Mouse (Mus musculus) midbrain, embryonic 13.5 days (tissue): ENCODE data around the gene Tchp. TPM values are rescaled to one million over a fixed set of nuclear protein-coding genes. Genes with fewer than 3 reads are reported as not detected.

Experiments used
- ATAC-seq: fragments of 200-750 bp; cut with Nextera tagmentation; 2 replicates; pipeline ENCODE4 v1.8.0; 2017; ENCODE audit warnings: mild to moderate bottlenecking, moderate TSS enrichment, moderate library complexity
- H3K27ac ChIP-seq: fragments of 300-500 bp; sonication (generic); 2 replicates; pipeline ENCODE4 v1.5.1; 2015; ENCODE audit warnings: inconsistent platforms, mild to moderate bottlenecking, moderate library complexity
- H3K27me3 ChIP-seq: fragments of 300-500 bp; sonication (generic); 2 replicates; pipeline ENCODE4 v1.6.1; 2015; ENCODE audit warnings: mild to moderate bottlenecking, inconsistent platforms
- H3K36me3 ChIP-seq: fragments of 300-500 bp; sonication (generic); 2 replicates; pipeline ENCODE4 v1.6.1; 2015; ENCODE audit warnings: mild to moderate bottlenecking, inconsistent platforms
- H3K4me1 ChIP-seq: fragments of 300-500 bp; sonication (generic); replicated peaks from 2 replicates; pipeline ENCODE4 v1.6.1; 2015; ENCODE audit warnings: inconsistent platforms
- H3K4me2 ChIP-seq: fragments of 300-500 bp; sonication (generic); replicated peaks from 2 replicates; pipeline ENCODE4 v1.6.1; 2015; ENCODE audit warnings: moderate library complexity, mild to moderate bottlenecking, inconsistent platforms
- H3K4me3 ChIP-seq: fragments of 300-500 bp; sonication (generic); replicated peaks from 2 replicates; pipeline ENCODE4 v1.5.1; 2015; ENCODE audit warnings: mild to moderate bottlenecking, inconsistent platforms
- H3K9ac ChIP-seq: fragments of 300-500 bp; sonication (generic); replicated peaks from 2 replicates; pipeline ENCODE4 v1.6.1; 2015; ENCODE audit warnings: mild to moderate bottlenecking, inconsistent platforms
- H3K9me3 ChIP-seq: fragments of 300-500 bp; sonication (generic); 2 replicates; pipeline ENCODE4 v1.6.1; 2016; ENCODE audit warnings: mild to moderate bottlenecking, inconsistent platforms
- WGBS: fragments of 180-500 bp; shearing (Covaris S2); methylation state at CpG from one replicate; pipeline ENCODE4 v1.1.7; 2015; 5-methylcytosine and 5-hydroxymethylcytosine counted together
- polyA plus RNA-seq: library from polyadenylated mRNA; unstranded; fragments of >200 nt; fragmentation: Nextera tagmentation; extraction: Ambion mirVana; gene quantifications from 2 replicates; pipeline ENCODE4 v1.2.1, GENCODE M21; 2015

Tchp gene
- polyA plus RNA-seq, 1 experiment from 2014 or later = 19.7 TPM

- 95% methylated on average over 13 of the region's 13 CpGs for whole genome bisulfite sequencing
- Histone ChIP-seq H3K4me1 (no peaks in the 10 kb centered on the region), H3K36me3 (peaks cover 78% of the 10 kb centered on the region), H3K27ac (no peak overlapping the region), H3K4me3 (no peak overlapping the region), H3K9ac (no peak overlapping the region), H3K9me3 (no peaks in the 10 kb centered on the region), H3K27me3 (no peaks in the 10 kb centered on the region), H3K4me2 (no peak overlapping the region)
- no peak for ATAC-seq
These were observed 15.3 kb downstream of the Tchp start for GRCm38 (mm10) chr5:114722846-114723245.

DNA sequence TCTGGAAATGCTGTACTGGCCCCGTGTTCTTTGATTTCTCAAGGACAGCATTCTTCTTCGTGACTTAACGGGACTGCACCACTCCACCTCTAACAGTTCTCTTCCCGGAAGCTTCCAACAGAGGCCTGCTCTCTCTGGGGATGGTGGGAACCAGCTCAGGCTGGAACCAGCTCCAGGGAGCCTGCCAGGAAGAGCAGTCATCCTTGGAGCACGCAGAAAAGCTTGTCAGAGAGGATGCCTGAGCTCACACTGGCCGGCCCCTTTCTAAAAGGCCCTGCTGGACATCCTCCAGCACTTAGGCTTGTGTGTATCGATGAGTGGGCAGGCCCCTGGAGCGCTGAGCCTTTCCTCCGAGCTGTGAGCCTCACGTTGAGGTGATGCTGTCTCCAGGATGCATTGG, 20.6 kb downstream of the Tchp start:
- H3K4me1 ChIP-seq = no peaks in the 10 kb centered on the region

GRCm38 (mm10) chr5:114730129-114730528, 22.6 kb downstream of the Tchp start:
- ATAC-seq = no peak
- Histone ChIP-seq H3K4me3 (no peak overlapping the region), H3K9ac (no peak overlapping the region), H3K4me1 (no peaks in the 10 kb centered on the region), H3K27ac (no peak overlapping the region), H3K4me2 (no peak overlapping the region), H3K36me3 (peaks cover 82% of the 10 kb centered on the region), H3K9me3 (no peaks in the 10 kb centered on the region), H3K27me3 (no peaks in the 10 kb centered on the region)
- WGBS = 83% methylated on average over 10 of the region's 10 CpGs

More for the DNA sequence above, 20.6 kb downstream of the Tchp start:
- Histone ChIP-seq H3K36me3 (peaks cover 77% of the 10 kb centered on the region), H3K9me3 (no peaks in the 10 kb centered on the region), H3K9ac (no peak overlapping the region), H3K4me3 (no peak overlapping the region), H3K27me3 (no peaks in the 10 kb centered on the region), H3K4me2 (no peak overlapping the region), H3K27ac (no peak overlapping the region)
- 88% methylated on average over 10 of the region's 10 CpGs for WGBS
- ATAC-seq = no peak

DNA sequence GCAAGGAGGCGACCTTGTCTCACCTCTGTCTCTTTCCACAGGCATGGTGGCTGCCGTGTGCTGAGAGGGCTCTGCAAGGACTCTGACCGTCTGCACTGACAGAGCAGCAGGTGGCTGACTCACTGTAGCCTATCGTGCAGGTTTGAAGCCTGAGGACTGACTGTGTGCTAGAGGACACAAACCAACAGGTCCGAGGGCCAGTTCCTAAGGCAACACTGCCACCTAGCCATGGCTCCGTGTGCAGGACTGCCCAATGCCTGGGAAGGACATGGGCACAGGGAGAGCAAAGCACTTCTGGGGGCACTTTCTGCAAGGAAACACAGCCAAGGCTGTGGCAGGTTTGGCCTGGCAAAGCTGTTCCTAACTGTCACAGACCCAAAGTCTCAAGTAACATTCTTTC, 23.9 kb downstream of the Tchp start:
- Histone ChIP-seq H3K27me3 (no peaks in the 10 kb centered on the region), H3K4me1 (no peaks in the 10 kb centered on the region), H3K4me3 (no peak overlapping the region), H3K9ac (no peak overlapping the region), H3K36me3 (peaks cover 82% of the 10 kb centered on the region), H3K4me2 (no peak overlapping the region), H3K27ac (no peak overlapping the region), H3K9me3 (no peaks in the 10 kb centered on the region)
- ATAC-seq = no peak
- 65% methylated on average over 6 of the region's 6 CpGs for WGBS

DNA sequence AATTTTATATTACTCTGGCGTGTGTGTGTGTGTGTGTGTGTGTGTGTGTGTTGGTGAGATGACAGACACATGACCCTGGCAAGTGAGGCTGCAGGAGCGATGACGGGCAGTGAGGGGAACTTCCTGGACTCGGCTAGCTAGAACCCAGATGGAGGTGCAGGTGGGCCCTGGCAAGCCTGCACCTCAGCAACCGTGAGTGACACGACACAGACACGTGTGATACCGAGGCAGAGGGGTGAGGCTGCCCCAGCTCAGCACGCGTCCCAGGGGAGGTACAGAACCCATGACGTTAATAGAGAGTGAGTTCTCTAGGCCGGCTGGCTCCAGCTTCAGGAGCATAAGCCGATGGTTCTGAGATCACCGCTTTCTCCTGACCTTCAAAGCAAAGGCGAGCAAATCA, 24.4 kb downstream of the Tchp start:
- no peaks in the 10 kb centered on the region for H3K9me3 ChIP-seq
- no peak for ATAC-seq
- no peak overlapping the region for H3K9ac ChIP-seq
- peaks cover 87% of the 10 kb centered on the region for H3K36me3 ChIP-seq
- no peak overlapping the region for H3K27ac ChIP-seq
- WGBS = 96% methylated on average over 15 of the region's 15 CpGs
- no peaks in the 10 kb centered on the region for H3K4me1 ChIP-seq
- no peaks in the 10 kb centered on the region for H3K27me3 ChIP-seq
- H3K4me3 ChIP-seq = no peak overlapping the region
- H3K4me2 ChIP-seq = no peak overlapping the region

DNA sequence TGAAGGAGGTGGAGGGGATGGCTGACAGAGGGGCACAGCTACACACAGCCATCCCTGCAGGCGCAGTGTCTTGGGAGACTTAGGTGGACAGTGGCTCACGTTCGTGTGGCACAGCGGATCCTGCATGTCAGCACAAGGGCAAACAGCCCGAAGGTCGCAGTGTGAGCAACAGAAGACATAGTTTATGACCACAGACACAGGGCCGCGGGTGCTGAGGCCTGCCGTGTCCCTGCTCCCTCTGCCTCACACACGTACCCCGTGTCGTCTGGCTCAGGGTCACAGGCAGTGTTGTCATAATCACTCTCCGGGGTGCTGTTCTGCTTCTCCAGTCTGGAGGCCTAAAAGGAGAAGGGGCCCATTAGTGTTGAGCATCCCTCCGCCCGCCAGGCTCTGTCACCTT, 26.0 kb downstream of the Tchp start:
- no peak overlapping the region for H3K9ac ChIP-seq
- no peaks in the 10 kb centered on the region for H3K27me3 ChIP-seq
- no peaks in the 10 kb centered on the region for H3K4me1 ChIP-seq
- no peaks in the 10 kb centered on the region for H3K9me3 ChIP-seq
- H3K4me3 ChIP-seq = no peak overlapping the region
- no peak overlapping the region for H3K27ac ChIP-seq
- H3K4me2 ChIP-seq = no peak overlapping the region
- WGBS = 95% methylated on average over 15 of the region's 15 CpGs
- ATAC-seq = no peak
- peaks cover 91% of the 10 kb centered on the region for H3K36me3 ChIP-seq

DNA sequence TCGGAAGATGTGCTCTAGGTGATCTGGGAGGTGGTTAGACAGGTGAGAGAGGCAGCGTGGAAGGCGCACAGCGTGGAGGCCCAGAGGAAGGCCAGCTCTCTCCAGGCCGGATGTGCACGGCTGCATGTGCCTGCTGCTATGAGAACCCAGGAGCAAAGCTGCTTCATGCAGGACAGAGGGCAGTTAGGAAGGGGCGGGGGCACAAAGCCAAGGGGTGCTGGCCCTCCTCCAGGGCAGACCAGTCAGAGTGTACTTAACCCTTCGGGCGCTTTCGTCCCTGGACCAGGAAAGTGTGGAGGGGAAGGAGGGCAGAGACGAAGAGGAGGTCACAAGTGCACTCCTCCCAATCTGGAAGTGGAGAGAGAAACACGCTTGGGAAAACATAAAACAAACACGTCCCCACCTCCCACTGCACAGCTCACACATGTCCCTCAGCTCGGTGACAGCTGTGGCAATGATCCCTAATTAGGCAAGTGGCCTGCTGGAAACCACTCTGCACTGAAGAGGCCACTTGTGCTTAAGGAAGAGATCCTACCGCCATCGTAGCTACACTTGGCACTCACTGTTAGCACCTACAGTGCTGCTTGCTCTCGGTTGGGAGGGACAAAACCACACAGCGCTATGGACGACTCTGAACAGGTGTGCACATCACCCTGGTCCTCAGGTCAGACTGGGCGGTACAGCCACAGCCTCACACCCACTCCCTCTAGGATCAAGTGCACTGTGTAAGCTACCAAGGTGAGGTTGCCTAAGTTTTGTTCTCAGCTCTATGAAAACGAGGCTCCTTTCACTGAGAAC, 29.7 kb downstream of the Tchp start:
- Histone ChIP-seq H3K27ac (no peak overlapping the region), H3K27me3 (no peaks in the 10 kb centered on the region), H3K9ac (no peak overlapping the region), H3K4me3 (no peak overlapping the region), H3K9me3 (no peaks in the 10 kb centered on the region), H3K36me3 (peaks cover 88% of the 10 kb centered on the region), H3K4me2 (no peak overlapping the region), H3K4me1 (no peaks in the 10 kb centered on the region)
- WGBS = 90% methylated on average over 21 of the region's 21 CpGs
- ATAC-seq = no peak

- Histone ChIP-seq H3K9ac (no peak overlapping the region), H3K4me2 (no peak overlapping the region), H3K4me3 (no peak overlapping the region), H3K27ac (no peak overlapping the region), H3K9me3 (no peaks in the 10 kb centered on the region), H3K27me3 (no peaks in the 10 kb centered on the region), H3K4me1 (no peaks in the 10 kb centered on the region), H3K36me3 (peaks cover 89% of the 10 kb centered on the region)
- 93% methylated on average over 12 of the region's 12 CpGs for WGBS
- no peak for ATAC-seq
These were observed 31.2 kb downstream of the Tchp start for GRCm38 (mm10) chr5:114738707-114739241.

DNA sequence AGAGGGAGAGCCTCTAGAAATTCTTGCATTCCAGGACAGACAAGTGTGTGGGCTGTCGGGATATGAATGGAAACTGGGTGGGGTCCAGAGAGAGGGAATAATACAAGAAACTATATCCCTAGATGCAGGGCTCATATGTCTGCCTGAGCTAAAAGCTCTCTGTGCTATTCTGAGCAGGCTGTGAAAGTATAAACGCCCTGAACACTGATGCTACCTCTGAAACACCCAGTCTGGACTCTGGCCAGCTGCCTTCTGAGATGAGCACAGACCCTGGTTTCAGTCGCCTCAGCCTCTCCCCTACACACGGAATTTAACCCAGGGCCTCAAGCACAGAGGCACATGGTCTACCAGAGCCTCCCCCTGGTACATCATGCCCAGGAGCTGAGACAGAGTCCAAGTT, 33.0 kb downstream of the Tchp start:
- no peak overlapping the region for H3K4me2 ChIP-seq
- H3K27ac ChIP-seq = no peak overlapping the region
- WGBS = 78% methylated on average over 4 of the region's 4 CpGs
- no peak overlapping the region for H3K4me3 ChIP-seq
- H3K9ac ChIP-seq = no peak overlapping the region
- no peaks in the 10 kb centered on the region for H3K27me3 ChIP-seq
- no peaks in the 10 kb centered on the region for H3K4me1 ChIP-seq
- no peaks in the 10 kb centered on the region for H3K9me3 ChIP-seq
- no peak for ATAC-seq
- H3K36me3 ChIP-seq = peaks cover 95% of the 10 kb centered on the region

DNA sequence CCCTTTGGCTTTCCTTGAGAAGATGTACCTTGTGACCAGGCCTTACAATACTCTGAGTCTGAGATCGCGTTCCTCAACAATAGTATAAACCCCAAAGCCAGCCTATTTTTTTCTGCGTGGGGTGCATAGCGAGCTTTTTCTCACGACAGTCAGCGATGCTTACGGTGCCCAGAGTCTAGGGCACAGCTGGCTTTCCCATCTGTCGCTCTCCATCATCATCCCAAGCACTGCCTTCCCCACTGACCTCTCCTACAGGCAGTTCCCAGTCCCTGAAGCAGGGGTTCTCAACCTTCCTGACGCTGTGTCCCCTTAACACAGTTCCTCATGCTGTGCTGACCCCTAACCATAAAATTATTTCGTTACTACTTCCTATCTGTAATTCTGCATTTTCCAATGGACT, 35.0 kb downstream of the Tchp start:
- no peak overlapping the region for H3K27ac ChIP-seq
- 95% methylated on average over 10 of the region's 10 CpGs for WGBS

DNA sequence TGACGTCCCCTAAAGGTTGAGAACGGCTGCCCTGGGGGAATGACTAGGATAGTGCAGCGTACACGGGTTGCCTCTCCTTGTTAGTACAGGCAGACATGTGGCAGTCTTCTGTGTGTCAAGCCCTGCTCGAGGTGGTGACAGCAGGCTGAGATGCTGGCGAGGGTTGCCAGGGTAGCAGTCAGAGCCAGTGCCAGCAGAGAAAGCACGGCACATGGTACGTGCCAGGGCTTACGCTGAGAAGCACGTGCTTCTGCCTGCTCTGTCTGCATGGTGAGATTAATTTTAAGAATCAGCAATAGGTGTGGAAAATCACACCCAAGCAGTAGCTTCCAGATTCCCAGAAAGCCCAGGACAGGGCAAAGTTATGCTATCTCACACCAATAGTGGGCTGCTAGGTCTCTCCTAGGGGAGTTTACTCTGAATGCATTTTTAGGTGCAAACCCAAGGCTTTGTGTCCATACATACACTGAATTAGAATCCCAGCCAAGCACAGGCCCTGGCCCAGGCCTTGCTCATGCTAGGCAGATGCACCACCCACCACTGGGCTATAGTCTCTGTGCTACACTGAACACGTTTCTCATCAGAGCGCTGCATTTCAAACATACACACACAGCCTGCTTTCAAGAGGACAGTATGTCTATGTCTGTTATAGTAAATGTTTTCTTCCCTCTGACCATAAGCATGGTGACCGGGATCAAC, 35.6 kb downstream of the Tchp start:
- no peak for ATAC-seq
- peaks cover 89% of the 10 kb centered on the region for H3K36me3 ChIP-seq
- H3K4me2 ChIP-seq = no peak overlapping the region
- H3K9me3 ChIP-seq = no peaks in the 10 kb centered on the region
- no peak overlapping the region for H3K27ac ChIP-seq
- H3K9ac ChIP-seq = no peak overlapping the region
- no peak overlapping the region for H3K4me3 ChIP-seq
- WGBS = 93% methylated on average over 13 of the region's 13 CpGs
- no peaks in the 10 kb centered on the region for H3K27me3 ChIP-seq
- H3K4me1 ChIP-seq = no peaks in the 10 kb centered on the region

More for the DNA sequence above, 35.0 kb downstream of the Tchp start:
- H3K4me1 ChIP-seq = no peaks in the 10 kb centered on the region
- no peaks in the 10 kb centered on the region for H3K27me3 ChIP-seq
- H3K4me2 ChIP-seq = no peak overlapping the region
- ATAC-seq = no peak
- peaks cover 90% of the 10 kb centered on the region for H3K36me3 ChIP-seq
- no peaks in the 10 kb centered on the region for H3K9me3 ChIP-seq
- no peak overlapping the region for H3K9ac ChIP-seq
- no peak overlapping the region for H3K4me3 ChIP-seq

DNA sequence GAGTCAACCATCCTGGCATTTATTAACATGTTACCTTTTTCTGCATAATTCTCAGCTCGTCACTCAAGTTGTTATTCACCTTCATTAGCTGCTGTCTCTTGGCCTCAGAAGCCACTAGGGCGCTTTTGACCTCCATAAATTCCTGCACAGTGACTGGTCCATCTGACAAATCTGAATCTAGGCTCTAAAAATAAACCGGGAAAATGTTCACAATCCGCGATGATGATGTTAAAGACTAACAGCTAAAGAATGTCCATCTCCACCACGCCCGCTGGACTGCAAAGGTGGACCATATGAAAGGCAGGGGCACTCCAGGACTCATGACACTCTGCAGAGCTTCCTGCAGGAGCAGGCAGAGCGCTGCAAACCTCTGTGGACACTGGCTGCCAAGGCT, 36.1 kb downstream of the Tchp start:
- Histone ChIP-seq H3K4me1 (no peaks in the 10 kb centered on the region), H3K9me3 (no peaks in the 10 kb centered on the region), H3K4me3 (no peak overlapping the region), H3K9ac (no peak overlapping the region; the same call in 1 of the 2 replicates), H3K27me3 (no peaks in the 10 kb centered on the region), H3K4me2 (no peak overlapping the region), H3K36me3 (peaks cover 89% of the 10 kb centered on the region), H3K27ac (no peak overlapping the region)
- 96% methylated on average over 8 of the region's 8 CpGs for WGBS
- ATAC-seq = no peak
